Mouse (Mus musculus): ENCODE results near the gene Crhr2.

Gene Crhr2

DNA sequence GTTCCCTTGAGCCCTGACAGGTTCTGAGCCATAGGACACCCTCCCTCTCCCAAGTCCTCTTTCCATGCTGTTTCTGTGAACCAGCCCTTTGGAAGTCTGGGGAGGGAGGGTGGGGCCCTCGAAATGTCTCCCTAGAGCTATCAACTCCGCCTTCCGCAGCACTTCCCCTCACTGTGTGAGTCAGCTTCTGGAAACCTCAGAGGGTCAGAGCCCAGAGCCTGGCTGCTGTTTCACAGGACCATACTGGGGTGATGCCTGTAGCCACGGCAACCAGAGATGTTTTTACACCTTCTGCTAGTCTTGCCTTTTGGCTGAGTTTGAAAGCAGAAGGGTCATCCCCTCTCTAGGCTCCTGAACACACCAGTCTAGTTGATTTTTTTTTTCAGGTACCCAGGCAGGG, 9.8 kb downstream of the Crhr2 start:
- DNase-seq (ENCODE audit: low read depth) = no peak

GRCm38 (mm10) chr6:55117325-55118109, 15.3 kb downstream of the Crhr2 start:
- no peak for DNase-seq (ENCODE audit: low read depth)

DNA sequence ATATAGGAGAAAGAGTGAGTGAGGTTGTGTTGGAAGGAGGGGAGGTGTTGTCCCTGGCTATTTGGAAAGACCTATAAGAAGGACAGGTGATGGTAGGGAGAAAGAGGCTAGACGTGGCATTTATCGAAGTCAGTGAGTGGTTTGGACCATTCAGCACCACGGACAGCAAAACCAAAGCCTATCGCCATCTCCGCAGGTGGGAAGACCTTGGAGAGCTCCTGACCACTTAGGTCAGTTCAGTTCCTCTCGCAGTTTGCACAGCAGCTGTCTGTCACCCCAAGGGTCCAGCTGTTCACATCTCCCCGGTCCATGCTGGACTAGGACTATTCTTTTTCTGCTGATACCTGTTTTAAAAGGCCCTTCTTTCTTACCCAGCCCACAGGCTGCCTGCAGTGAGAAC, 24.5 kb downstream of the Crhr2 start:
- no peak for DNase-seq (ENCODE audit: low read depth)

DNA sequence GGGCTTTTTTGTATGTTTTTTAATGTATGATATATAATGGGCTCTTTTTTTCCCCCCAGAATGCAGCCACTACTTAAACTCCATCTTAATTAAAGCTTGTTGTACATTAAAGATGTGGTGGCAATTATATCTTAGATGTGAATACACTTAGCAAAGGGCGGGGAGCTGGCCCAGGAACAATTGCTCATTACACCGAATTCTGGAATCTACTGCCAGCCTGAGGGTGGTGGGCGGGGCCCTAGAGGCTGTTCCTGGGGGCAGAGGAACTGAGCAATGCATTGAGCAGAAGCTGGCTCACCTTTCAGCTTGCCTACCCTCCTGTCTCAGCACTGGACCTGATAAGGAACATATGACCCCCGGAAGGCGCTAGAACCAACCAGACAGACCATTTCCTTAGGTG, 34.2 kb downstream of the Crhr2 start:
- no peak for DNase-seq (ENCODE audit: low read depth)

DNA sequence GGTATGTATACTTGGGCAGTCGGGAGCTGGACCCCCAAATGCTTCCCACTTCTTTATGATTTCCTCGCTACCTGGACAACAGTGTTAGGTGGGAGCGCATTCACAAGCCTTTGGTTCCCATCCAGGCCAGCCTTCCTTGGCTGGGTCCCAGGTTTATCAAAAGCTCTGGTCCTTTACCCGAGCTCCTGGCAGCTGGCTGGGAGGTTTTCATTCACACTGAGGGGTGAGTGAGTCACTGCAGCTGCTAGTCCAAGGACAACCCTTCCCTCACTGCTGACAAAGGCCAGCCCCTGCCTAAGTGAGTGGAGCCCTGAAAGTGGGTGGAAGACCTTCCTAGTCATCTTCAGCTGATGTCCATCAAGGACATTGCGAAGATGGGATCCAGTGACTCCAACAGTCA, 34.8 kb downstream of the Crhr2 start:
- DNase-seq (ENCODE audit: low read depth) = no peak

GRCm38 (mm10) chr6:55093431-55094146, 39.2 kb downstream of the Crhr2 start:
- DNase-seq (ENCODE audit: low read depth) = no peak

GRCm38 (mm10) chr6:55091396-55091795, 41.4 kb downstream of the Crhr2 start:
- no peak for DNase-seq (ENCODE audit: low read depth)

- no peak for DNase-seq (ENCODE audit: low read depth)
These were observed 42.2 kb downstream of the Crhr2 start for GRCm38 (mm10) chr6:55090639-55091038.

DNA sequence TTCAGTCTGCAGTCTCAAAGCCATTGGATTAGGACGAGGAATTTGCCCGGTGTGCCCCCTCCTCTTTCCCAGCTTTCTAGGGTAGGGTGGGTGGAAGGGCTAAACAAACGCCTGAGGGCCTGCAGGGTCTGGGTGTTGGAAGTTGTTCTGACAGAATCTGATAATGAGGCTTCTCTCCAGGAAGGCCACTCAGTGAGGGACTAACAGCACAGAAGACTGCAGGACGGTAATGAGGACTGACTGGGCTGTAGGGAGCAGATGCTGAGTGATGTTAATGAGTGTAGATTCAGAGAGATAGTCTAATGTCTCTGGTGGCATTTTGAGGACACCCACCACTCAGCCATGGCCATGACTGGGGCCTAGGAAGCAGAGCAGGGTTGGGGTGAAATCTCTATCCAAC, 45.5 kb downstream of the Crhr2 start:
- DNase-seq (ENCODE audit: low read depth) = no peak

DNA sequence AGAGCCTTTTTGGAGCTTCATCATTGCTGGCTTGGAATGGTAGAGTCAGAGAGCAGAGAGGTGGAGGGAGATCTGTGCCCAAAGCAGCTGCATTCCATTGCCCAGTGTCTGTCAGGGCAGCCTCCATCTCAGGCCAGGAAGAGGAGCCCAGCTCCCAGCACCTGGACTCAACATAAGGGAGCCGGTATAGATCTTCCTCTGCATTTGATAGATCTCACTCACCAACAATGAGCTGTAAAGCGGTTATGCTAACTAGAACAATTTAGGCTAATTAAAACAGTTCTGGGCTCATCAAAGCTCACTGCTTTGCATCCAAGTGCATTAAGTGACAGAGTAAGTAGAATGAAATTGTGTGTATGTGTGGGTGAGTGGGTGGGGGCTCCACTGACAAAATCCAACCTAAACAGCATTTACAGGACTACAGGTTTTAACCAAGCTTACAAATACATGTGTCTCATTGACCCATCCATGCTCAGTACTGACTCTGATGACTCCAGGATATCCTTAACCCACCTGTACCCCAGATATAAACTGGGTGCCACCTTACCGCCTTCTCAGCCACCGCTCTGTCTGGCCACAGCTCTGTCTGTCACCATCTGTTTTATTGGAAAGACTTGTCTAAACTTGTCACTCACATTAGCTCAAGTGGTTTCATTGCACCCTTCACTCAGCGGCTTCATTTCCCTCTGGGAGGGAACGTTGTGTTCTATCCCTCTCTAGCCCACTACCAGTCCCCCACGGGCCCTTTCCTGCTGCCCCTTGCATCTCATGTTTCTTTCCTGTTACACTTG, 50.4 kb downstream of the Crhr2 start:
- no peak for DNase-seq (ENCODE audit: low read depth)

- no peak for DNase-seq (ENCODE audit: low read depth)
These were observed 51.4 kb downstream of the Crhr2 start for GRCm38 (mm10) chr6:55081379-55081778.

GRCm38 (mm10) chr6:55076561-55077255, 56.1 kb downstream of the Crhr2 start:
- DNase-seq (ENCODE audit: low read depth) = no peak

- DNase-seq (ENCODE audit: low read depth) = no peak
These were observed 66.9 kb downstream of the Crhr2 start for GRCm38 (mm10) chr6:55065903-55066302.

- DNase-seq (ENCODE audit: low read depth) = no peak
These were observed 68.4 kb downstream of the Crhr2 start for GRCm38 (mm10) chr6:55064477-55064827.

- no peak for DNase-seq (ENCODE audit: low read depth)
These were observed 68.9 kb downstream of the Crhr2 start for GRCm38 (mm10) chr6:55063793-55064476.

DNA sequence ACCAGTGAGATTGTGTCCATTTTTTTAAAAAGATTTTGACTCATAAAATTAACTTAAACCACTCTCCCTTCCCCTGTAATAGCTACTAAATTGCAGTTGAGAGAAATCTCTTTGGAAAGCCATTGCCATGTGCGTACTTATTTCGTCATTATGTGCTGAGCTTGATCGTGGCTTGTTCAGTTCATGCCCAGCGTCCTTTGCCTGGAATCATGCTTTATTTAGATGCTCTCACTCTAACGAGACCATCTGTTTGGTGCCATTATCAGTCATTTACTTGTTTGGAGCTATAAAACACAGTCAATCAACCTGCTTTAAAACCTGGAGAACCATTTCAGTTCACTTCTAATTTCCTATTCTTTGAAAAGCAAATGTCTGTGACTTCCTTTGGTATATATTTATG, 70.6 kb downstream of the Crhr2 start:
- no peak for DNase-seq (ENCODE audit: low read depth)

GRCm38 (mm10) chr6:55061328-55061727, 71.5 kb downstream of the Crhr2 start:
- no peak for DNase-seq (ENCODE audit: low read depth)

- no peak for DNase-seq (ENCODE audit: low read depth)
These were observed 72.5 kb downstream of the Crhr2 start for GRCm38 (mm10) chr6:55060241-55060825.

DNA sequence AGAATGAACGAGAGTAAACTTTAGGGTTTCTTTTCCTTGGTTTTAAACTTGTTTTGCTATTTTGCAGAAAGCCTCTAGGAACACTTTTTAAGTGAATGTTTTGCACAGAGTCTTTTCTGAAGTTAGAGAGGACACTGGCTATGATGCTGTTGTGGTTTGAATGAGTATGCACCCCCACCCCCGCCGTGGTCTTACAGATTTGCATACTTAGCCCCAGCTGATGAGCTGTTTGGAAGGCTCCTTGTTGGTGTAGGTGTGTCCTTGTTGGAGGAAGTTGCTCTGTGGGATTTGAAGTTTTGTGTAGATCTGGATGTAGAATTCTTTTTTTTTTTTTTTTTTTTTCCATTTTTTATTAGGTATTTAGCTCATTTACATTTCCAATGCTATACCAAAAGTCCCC, 75.4 kb downstream of the Crhr2 start:
- DNase-seq (ENCODE audit: low read depth) = no peak

- no peak for DNase-seq (ENCODE audit: low read depth)
These were observed 78.3 kb downstream of the Crhr2 start for GRCm38 (mm10) chr6:55054491-55054890.

GRCm38 (mm10) chr6:55049186-55049585, 83.6 kb downstream of the Crhr2 start:
- no peak for DNase-seq (ENCODE audit: low read depth)
